Mouse (Mus musculus) stomach, postnatal 0 days (tissue): ENCODE data around the gene Tmem41b. TPM values are rescaled to one million over a fixed set of nuclear protein-coding genes. Genes with fewer than 3 reads are reported as not detected.

ENCODE experiments used
- ATAC-seq: fragments of 200-750 bp; cut with Nextera tagmentation; 2 replicates; pipeline ENCODE4 v1.8.0; 2017; ENCODE audit not compliant: low FRiP score, low TSS enrichment
- DNase-seq: peaks from one replicate; pipeline ENCODE4 v3.0.0-alpha.2; 2016; ENCODE audit warnings: low spot score
- H3K27ac ChIP-seq: fragments of 300-500 bp; sonication (generic); replicated peaks from 2 replicates; pipeline ENCODE4 v1.5.1; 2014; ENCODE audit warnings: mild to moderate bottlenecking, control low read depth
- H3K27me3 ChIP-seq: fragments of 300-500 bp; sonication (generic); 2 replicates; pipeline ENCODE4 v1.6.1; 2014; ENCODE audit warnings: low read length; ENCODE audit not compliant: control insufficient read depth, insufficient read depth
- H3K36me3 ChIP-seq: fragments of 300-500 bp; sonication (generic); 2 replicates; pipeline ENCODE4 v1.6.1; 2014; ENCODE audit warnings: low read length, mixed read lengths; ENCODE audit not compliant: control insufficient read depth, insufficient read depth
- H3K4me1 ChIP-seq: fragments of 300-500 bp; sonication (generic); replicated peaks from 2 replicates; pipeline ENCODE4 v1.6.1; 2014; ENCODE audit warnings: antibody characterized with exemption; ENCODE audit not compliant: control insufficient read depth, insufficient read depth
- H3K4me2 ChIP-seq: fragments of 300-500 bp; sonication (generic); replicated peaks from 2 replicates; pipeline ENCODE4 v1.6.1; 2014; ENCODE audit warnings: low read depth, mild to moderate bottlenecking, control low read depth, moderate library complexity
- H3K4me3 ChIP-seq: fragments of 300-500 bp; sonication (generic); 2 replicates; pipeline ENCODE4 v1.5.1; 2014; ENCODE audit warnings: low read depth, low read length, control low read depth
- H3K9ac ChIP-seq: fragments of 300-500 bp; sonication (generic); 2 replicates; pipeline ENCODE4 v1.6.1; 2014; ENCODE audit warnings: mild to moderate bottlenecking, low read length, control low read depth, mixed read lengths
- H3K9me3 ChIP-seq: fragments of 300-500 bp; sonication (generic); 2 replicates; pipeline ENCODE4 v1.6.1; 2016; ENCODE audit warnings: low read length; ENCODE audit not compliant: control insufficient read depth
- CTCF ChIP-seq: IDR thresholded peaks from 2 replicates; pipeline ENCODE4 v1.5.1; 2016; ENCODE audit warnings: antibody characterized with exemption, low read depth, mild to moderate bottlenecking, moderate library complexity
- EP300 ChIP-seq: optimal IDR thresholded peaks from 2 replicates; pipeline ENCODE3; 2016; ENCODE audit warnings: antibody characterized with exemption
- WGBS: fragments of 180-500 bp; shearing (Covaris S2); extraction: QIAGEN DNeasy Blood & Tissue Kit; methylation state at CpG from one replicate; pipeline ENCODE4 v1.1.7; 2014; 5-methylcytosine and 5-hydroxymethylcytosine counted together
- polyA plus RNA-seq: library from polyadenylated mRNA; unstranded; fragments of >200 nt; fragmentation: Nextera tagmentation; extraction: Ambion mirVana; gene quantifications from 2 replicates; pipeline ENCODE4 v1.2.1, GENCODE M21; 2015

Tmem41b gene
- polyA plus RNA-seq, 1 experiment from 2014 or later = 88.5 TPM

GRCm38 (mm10) chr7:109960613-109961154 is 26.0 kb downstream of the Tmem41b start:
- H3K4me1 ChIP-seq = no peaks in the 10 kb centered on the region
- DNase-seq (no peak), ATAC-seq (peak; percentile 69)
- no peaks in the 10 kb centered on the region for H3K9me3 ChIP-seq
- H3K4me3 ChIP-seq = peak overlapping the region; percentile 70
- TF ChIP-seq EP300 = no peak
- TF ChIP-seq CTCF = no peak
- H3K4me2 ChIP-seq = peak overlapping the region; percentile 64
- H3K9ac ChIP-seq = peak overlapping the region; percentile 90
- no peaks in the 10 kb centered on the region for H3K36me3 ChIP-seq
- 12% methylated on average over 13 of the region's 13 CpGs for WGBS
- no peaks in the 10 kb centered on the region for H3K27me3 ChIP-seq
- H3K27ac ChIP-seq = peak overlapping the region; percentile 92

DNA sequence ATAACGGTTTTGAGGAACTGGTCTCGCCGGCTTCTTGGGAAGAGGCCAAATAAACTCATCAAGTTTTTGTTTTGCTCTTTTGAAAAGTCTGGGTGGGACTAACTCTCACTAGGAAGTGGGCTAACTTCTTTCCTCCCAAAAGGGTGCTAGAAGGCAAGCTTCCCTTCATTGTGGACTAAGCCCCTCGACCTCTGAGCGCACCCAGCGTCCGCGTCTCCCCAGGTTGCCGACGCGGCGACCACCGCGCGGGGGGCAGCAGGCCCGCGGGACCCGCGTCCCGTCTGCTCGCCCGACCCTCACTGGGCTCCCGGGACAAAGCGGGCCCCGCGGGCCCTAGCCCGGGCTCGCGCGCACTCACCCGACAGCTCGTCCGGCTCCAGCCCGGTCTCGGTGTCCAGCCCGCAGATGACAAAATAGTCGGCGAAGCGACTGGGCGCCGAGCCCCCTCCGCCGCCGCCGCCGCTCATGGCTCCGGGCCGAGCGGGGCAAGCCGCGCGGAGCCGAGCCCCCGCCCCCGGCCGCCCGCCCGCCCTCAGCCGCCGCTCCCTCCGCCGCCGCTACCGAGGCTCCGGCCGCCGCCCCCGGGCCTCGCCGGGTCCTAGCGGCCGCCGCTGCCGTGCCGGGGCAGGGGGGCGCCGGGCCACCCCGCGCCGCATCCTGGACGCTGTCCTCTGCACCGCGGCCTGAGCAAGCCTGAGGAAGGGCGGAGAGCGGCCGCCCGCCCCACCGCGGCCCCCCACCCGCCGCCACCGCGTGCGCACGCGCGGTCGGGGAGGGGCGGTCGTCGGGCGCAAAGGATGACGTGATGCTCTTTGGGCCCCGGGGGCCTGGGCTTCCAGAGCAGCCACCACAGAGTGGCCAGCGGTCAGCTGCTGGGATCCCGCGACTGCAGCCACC is 26.8 kb downstream of the Tmem41b start, which contains the start of gene Dennd5a:
Dennd5a (minus strand) TSS at position 755 of the 897 bp plus-strand sequence.
- DNase-seq = peak; percentile 71
- H3K27ac ChIP-seq = peak within 1 kb of the TSS; percentile 92
- no peaks in the 10 kb centered on the region for H3K36me3 ChIP-seq
- peak within 1 kb of the TSS; percentile 64 for H3K4me2 ChIP-seq
- WGBS = under 1% methylated on average over 64 of the region's 107 CpGs
- H3K27me3 ChIP-seq = no peaks in the 10 kb centered on the region
- H3K9me3 ChIP-seq = no peaks in the 10 kb centered on the region
- ATAC-seq = peak; percentile 89
- H3K4me1 ChIP-seq = no peaks in the 10 kb centered on the region
- peak within 1 kb of the TSS; percentile 90 for H3K9ac ChIP-seq
- H3K4me3 ChIP-seq = peak within 1 kb of the TSS; percentile 70
- TF ChIP-seq EP300 (no peak), CTCF (no peak)

- Histone ChIP-seq H3K4me3 (peak overlapping the region; percentile 70), H3K27me3 (no peaks in the 10 kb centered on the region), H3K4me1 (no peaks in the 10 kb centered on the region), H3K9ac (peak overlapping the region; percentile 90), H3K36me3 (no peaks in the 10 kb centered on the region), H3K4me2 (peak overlapping the region; percentile 64), H3K9me3 (no peaks in the 10 kb centered on the region), H3K27ac (peak overlapping the region; percentile 92; the same call in 1 of the 2 replicates)
- TF ChIP-seq EP300 (no peak), CTCF (no peak)
- ATAC-seq (peak; percentile 30), DNase-seq (no peak)
- WGBS = 6% methylated on average over 18 of the region's 18 CpGs
Observed at GRCm38 (mm10) chr7:109958843-109959715, 27.6 kb downstream of the Tmem41b start.

DNA sequence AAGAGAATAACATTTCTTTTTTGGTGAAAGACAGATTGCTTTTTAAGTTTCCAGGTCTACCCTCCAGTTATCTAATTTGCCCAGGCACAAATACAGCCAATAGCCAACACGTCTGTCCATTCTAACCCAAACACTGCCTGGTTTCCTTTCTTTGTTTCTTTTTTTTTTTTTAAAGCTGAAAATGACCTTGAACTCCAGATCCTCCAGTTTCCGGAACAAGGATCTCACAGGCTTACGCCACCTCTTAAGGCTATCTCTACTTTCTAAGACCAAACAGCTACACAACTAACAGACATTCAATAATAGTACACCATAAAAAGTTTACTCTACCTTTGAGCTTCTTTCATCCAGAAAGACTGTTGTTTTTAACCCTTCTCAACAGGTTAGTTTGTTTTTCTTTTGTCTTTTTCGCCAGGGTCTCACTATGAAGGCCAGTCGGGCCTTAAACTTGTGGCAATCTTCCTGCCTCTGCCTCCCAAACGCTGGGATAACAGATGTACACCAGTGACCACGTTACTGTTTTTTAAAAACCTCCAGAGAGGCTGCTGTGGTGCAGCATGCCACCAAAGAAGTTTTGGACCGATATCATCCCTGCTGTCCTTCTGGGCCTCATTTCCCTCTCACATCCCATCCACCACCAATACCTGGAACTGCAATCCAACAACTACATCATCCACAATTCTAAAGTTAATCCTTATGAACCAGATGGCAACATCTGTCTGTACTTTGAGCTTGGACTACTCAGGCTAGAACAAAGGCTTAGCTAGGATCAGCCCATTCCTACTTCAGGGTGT is 28.5 kb downstream of the Tmem41b start:
- DNase-seq = no peak
- Histone ChIP-seq H3K4me3 (peak overlapping the region; percentile 70; the same call in 1 of the 2 replicates), H3K27ac (0 out of 2 replicates have a peak overlapping the region, but pooled peaks have one; percentile 0), H3K36me3 (no peaks in the 10 kb centered on the region), H3K9ac (peak overlapping the region; percentile 90; the same call in 1 of the 2 replicates), H3K4me2 (peak overlapping the region; percentile 64), H3K4me1 (no peaks in the 10 kb centered on the region), H3K9me3 (no peaks in the 10 kb centered on the region), H3K27me3 (no peaks in the 10 kb centered on the region)
- no peak for ATAC-seq
- WGBS = 66% methylated on average over 8 of the region's 8 CpGs
- TF ChIP-seq EP300 (no peak), CTCF (no peak)
